Mouse (Mus musculus) hindbrain, embryonic 16.5 days (tissue): ENCODE measurements at regions not wholly inside any gene's neighbourhood (a gene's known extent, or its start where the extent isn't known, plus 50 kb on each side); places are given as distances from the start of the nearest gene placed in this dataset.

Experiments used
- ATAC-seq: fragments of 200-750 bp; cut with Nextera tagmentation; 2 replicates; pipeline ENCODE4 v1.8.0; 2017; ENCODE audit warnings: moderate TSS enrichment, moderate library complexity
- H3K27ac ChIP-seq: fragments of 300-500 bp; sonication (generic); 2 replicates; pipeline ENCODE4 v1.5.1; 2014; ENCODE audit warnings: low read depth, mild to moderate bottlenecking, control low read depth, low read length, moderate library complexity
- H3K27me3 ChIP-seq: fragments of 300-500 bp; sonication (generic); replicated peaks from 2 replicates; pipeline ENCODE4 v1.6.1; 2014; ENCODE audit warnings: low read length; ENCODE audit not compliant: control insufficient read depth, insufficient read depth
- H3K36me3 ChIP-seq: fragments of 300-500 bp; sonication (generic); 2 replicates; pipeline ENCODE4 v1.6.1; 2014; ENCODE audit warnings: mild to moderate bottlenecking, low read length, moderate library complexity, mixed read lengths; ENCODE audit not compliant: control insufficient read depth, insufficient read depth
- H3K4me1 ChIP-seq: fragments of 300-500 bp; sonication (generic); 2 replicates; pipeline ENCODE4 v1.6.1; 2014; ENCODE audit warnings: low read depth, low read length; ENCODE audit not compliant: control insufficient read depth, insufficient read depth
- H3K4me2 ChIP-seq: fragments of 300-500 bp; sonication (generic); 2 replicates; pipeline ENCODE4 v1.6.1; 2014; ENCODE audit warnings: mild to moderate bottlenecking, low read length, control low read depth, moderate library complexity
- H3K4me3 ChIP-seq: fragments of 300-500 bp; sonication (generic); 2 replicates; pipeline ENCODE4 v1.5.1; 2014; ENCODE audit warnings: mild to moderate bottlenecking, low read length, control low read depth, moderate library complexity
- H3K9ac ChIP-seq: fragments of 300-500 bp; sonication (generic); 2 replicates; pipeline ENCODE4 v1.6.1; 2014; ENCODE audit warnings: low read depth, mild to moderate bottlenecking, control low read depth, low read length, moderate library complexity
- H3K9me3 ChIP-seq: fragments of 300-500 bp; sonication (generic); 2 replicates; pipeline ENCODE4 v1.6.1; 2014; ENCODE audit warnings: mild to moderate bottlenecking, low read length, moderate library complexity; ENCODE audit not compliant: control insufficient read depth
- WGBS: fragments of 180-500 bp; shearing (Covaris S2); extraction: QIAGEN DNeasy Blood & Tissue Kit; methylation state at CpG from one replicate; pipeline ENCODE4 v1.1.7; 2014; 5-methylcytosine and 5-hydroxymethylcytosine counted together

- 62% methylated on average over 4 of the region's 4 CpGs for WGBS
- H3K27me3 ChIP-seq: no peaks in the 10 kb centered on the region
- no peak overlapping the region for H3K27ac ChIP-seq
- H3K9me3 ChIP-seq: no peaks in the 10 kb centered on the region
- H3K36me3 ChIP-seq: no peaks in the 10 kb centered on the region
- no peak overlapping the region for H3K9ac ChIP-seq
- peak; percentile 48 for ATAC-seq
- H3K4me1 ChIP-seq: no peaks in the 10 kb centered on the region
- H3K4me3 ChIP-seq: no peak overlapping the region
- H3K4me2 ChIP-seq: no peak overlapping the region
Observed at GRCm38 (mm10) chr7:53482150-53482837, 1353.0 kb upstream of the Luzp2 start.

- no peaks in the 10 kb centered on the region for H3K4me1 ChIP-seq
- H3K4me3 ChIP-seq: no peak overlapping the region
- ATAC-seq: no peak
- H3K4me2 ChIP-seq: no peak overlapping the region
- H3K27me3 ChIP-seq: no peaks in the 10 kb centered on the region
- WGBS: 41% methylated on average over 3 of the region's 3 CpGs
- no peaks in the 10 kb centered on the region for H3K9me3 ChIP-seq
- no peak overlapping the region for H3K9ac ChIP-seq
- no peak overlapping the region for H3K27ac ChIP-seq
- H3K36me3 ChIP-seq: no peaks in the 10 kb centered on the region
Observed at GRCm38 (mm10) chr7:53486126-53486525, 1349.2 kb upstream of the Luzp2 start.

- no peak overlapping the region for H3K9ac ChIP-seq
- 82% methylated on average over 3 of the region's 3 CpGs for WGBS
- H3K4me2 ChIP-seq: no peak overlapping the region
- no peaks in the 10 kb centered on the region for H3K9me3 ChIP-seq
- no peak overlapping the region for H3K4me3 ChIP-seq
- no peaks in the 10 kb centered on the region for H3K4me1 ChIP-seq
- no peaks in the 10 kb centered on the region for H3K27me3 ChIP-seq
- H3K36me3 ChIP-seq: no peaks in the 10 kb centered on the region
- ATAC-seq: no peak
- H3K27ac ChIP-seq: no peak overlapping the region
Observed at GRCm38 (mm10) chr7:53522195-53522917, 1312.9 kb upstream of the Luzp2 start.
